Mouse (Mus musculus): Measurements from ENCODE around the gene Nup214. TPM values are rescaled to one million over a fixed set of nuclear protein-coding genes. Genes with fewer than 3 reads are reported as not detected.

Nup214 gene
- polyA plus RNA-seq, 1 experiment from 2014 or later, result 54.0 TPM

- peaks cover 31% of the 10 kb centered on the region for H3K4me1 ChIP-seq (ENCODE audit: control insufficient read depth, insufficient read depth, low read length)
- H3K9ac ChIP-seq (ENCODE audit: low read depth, low read length), result no peak overlapping the region
- 72% methylated on average over 7 of the region's 7 CpGs for WGBS (ENCODE audit: insufficient replicate concordance)
- H3K27me3 ChIP-seq (ENCODE audit: control insufficient read depth, insufficient read depth, low read length), result no peaks in the 10 kb centered on the region
- no peaks in the 10 kb centered on the region for H3K9me3 ChIP-seq (replicated peaks; ENCODE audit: control insufficient read depth, low read length)
- peaks cover 4% of the 10 kb centered on the region; the same call in 1 of the 2 replicates for H3K36me3 ChIP-seq (ENCODE audit: control insufficient read depth, insufficient read depth, low read length)
- no peak for ATAC-seq (replicated peaks; ENCODE audit: insufficient number of reproducible peaks, low FRiP score, low TSS enrichment)
- no peak overlapping the region for H3K4me3 ChIP-seq (ENCODE audit: low read depth, low read length)
- H3K4me2 ChIP-seq, result no peak overlapping the region
- H3K27ac ChIP-seq (ENCODE audit: low read depth, low read length), result no peak overlapping the region
These were observed 129.3 kb downstream of the Nup214 start for GRCm38 (mm10) chr2:32103557-32103956.

Small RNA genes lying within 50 kb of the gene (microRNA-seq; reads per million reads assigned to microRNA genes)
- 0.34 reads per million for gene Mir7674 (ENCODE audit: borderline number of aligned reads)

Other genes starting within 250 kb of the Nup214 start
- gene Qrfp, start 163.9 kb upstream of the Nup214 start, polyA plus RNA-seq (2014; fragmentation: Nextera tagmentation; extraction: Ambion mirVana), result not detected in 2 replicates
- gene Fibcd1, start 128.4 kb upstream of the Nup214 start, polyA plus RNA-seq (2014; fragmentation: Nextera tagmentation; extraction: Ambion mirVana), result 0.06 TPM in 1 of 2 replicates, not detected in the other
- gene Lamc3, start 87.1 kb upstream of the Nup214 start, polyA plus RNA-seq (2014; fragmentation: Nextera tagmentation; extraction: Ambion mirVana), result 1.0 and 1.5 TPM in 2 replicates
- gene Aif1l, start 24.3 kb upstream of the Nup214 start, polyA plus RNA-seq (2014; fragmentation: Nextera tagmentation; extraction: Ambion mirVana), result 83.7 and 101 TPM in 2 replicates
- 43.1 and 43.7 TPM in 2 replicates for gene Fam78a, start 110.4 kb downstream of the Nup214 start, polyA plus RNA-seq (2014; fragmentation: Nextera tagmentation; extraction: Ambion mirVana)
- gene Plpp7, start 121.1 kb downstream of the Nup214 start, polyA plus RNA-seq (2014; fragmentation: Nextera tagmentation; extraction: Ambion mirVana), result 10.0 and 11.7 TPM in 2 replicates
- 39.3 and 40.6 TPM in 2 replicates for gene Prrc2b, start 176.6 kb downstream of the Nup214 start, polyA plus RNA-seq (2014; fragmentation: Nextera tagmentation; extraction: Ambion mirVana)

Measured in heart, embryonic 11.5 days (tissue).